Mouse (Mus musculus) embryonic fibroblast, embryonic 13.5 days (primary cell): Measurements from ENCODE around the gene Plbd2.

Experiments used
- CTCF ChIP-seq: IDR thresholded peaks from 2 replicates; pipeline ENCODE4 v1.5.1; 2011; ENCODE audit warnings: mild to moderate bottlenecking, control low read depth, low read length, moderate library complexity, borderline replicate concordance; ENCODE audit not compliant: insufficient read depth
- POLR2A ChIP-seq: IDR thresholded peaks from 2 replicates; pipeline ENCODE4 v1.6.1; 2011; ENCODE audit warnings: low read depth, mild to moderate bottlenecking, control low read depth, low read length, moderate library complexity

DNA sequence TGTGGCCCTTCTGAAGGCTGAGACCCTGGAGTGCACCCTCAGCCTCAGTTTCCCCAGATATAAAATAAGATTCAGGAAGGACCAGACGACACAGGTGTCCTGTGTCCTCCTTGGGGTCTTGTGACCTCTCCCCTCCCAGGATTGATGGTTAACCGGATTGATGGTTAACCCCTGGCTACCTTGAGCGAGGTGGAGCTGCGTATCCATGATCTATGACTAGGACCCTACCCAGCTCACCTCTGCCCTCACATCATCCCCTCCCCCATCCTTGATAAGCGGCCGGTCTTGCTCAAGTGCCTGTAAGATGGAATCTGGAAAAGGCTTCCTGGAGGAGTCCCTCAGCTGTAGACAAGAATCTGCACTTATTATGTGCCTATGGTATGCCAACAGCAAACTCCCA is 34.6 kb downstream of the Plbd2 start:
- TF ChIP-seq CTCF (no peak), POLR2A (no peak)
